Mouse (Mus musculus) embryonic facial prominence, embryonic 14.5 days (tissue): ENCODE measurements around the gene Zfp326. TPM values are rescaled to one million over a fixed set of nuclear protein-coding genes. Genes with fewer than 3 reads are reported as not detected.

Experiments
- ATAC-seq: fragments of 200-750 bp; cut with Nextera tagmentation; 2 replicates; pipeline ENCODE4 v1.8.0; 2017; ENCODE audit warnings: low read depth, moderate number of reproducible peaks, moderate TSS enrichment
- DNase-seq: peaks from one replicate; pipeline ENCODE4 v3.0.0-alpha.2; 2015; ENCODE audit warnings: low spot score
- H3K27ac ChIP-seq: fragments of 300-500 bp; sonication (generic); replicated peaks from 2 replicates; pipeline ENCODE4 v1.5.1; 2014; ENCODE audit warnings: low read depth, mild to moderate bottlenecking, low read length, moderate library complexity
- H3K27me3 ChIP-seq: fragments of 300-500 bp; sonication (generic); replicated peaks from 2 replicates; pipeline ENCODE4 v1.6.1; 2014; ENCODE audit warnings: low read length; ENCODE audit not compliant: control insufficient read depth, insufficient read depth
- H3K36me3 ChIP-seq: fragments of 300-500 bp; sonication (generic); 2 replicates; pipeline ENCODE4 v1.6.1; 2014; ENCODE audit warnings: low read length, mixed read lengths; ENCODE audit not compliant: control insufficient read depth, insufficient read depth
- H3K4me1 ChIP-seq: fragments of 300-500 bp; sonication (generic); 2 replicates; pipeline ENCODE4 v1.6.1; 2014; ENCODE audit warnings: antibody characterized with exemption, low read length; ENCODE audit not compliant: control insufficient read depth, insufficient read depth
- H3K4me2 ChIP-seq: fragments of 300-500 bp; sonication (generic); 2 replicates; pipeline ENCODE4 v1.6.1; 2014; ENCODE audit warnings: low read depth, mild to moderate bottlenecking, low read length, moderate library complexity, mixed read lengths
- H3K4me3 ChIP-seq: fragments of 300-500 bp; sonication (generic); 2 replicates; pipeline ENCODE4 v1.5.1; 2014; ENCODE audit warnings: low read depth, mild to moderate bottlenecking, low read length
- H3K9ac ChIP-seq: fragments of 300-500 bp; sonication (generic); 2 replicates; pipeline ENCODE4 v1.6.1; 2014; ENCODE audit warnings: low read depth, mild to moderate bottlenecking, low read length, moderate library complexity, mixed read lengths
- H3K9me3 ChIP-seq: fragments of 300-500 bp; sonication (generic); 2 replicates; pipeline ENCODE4 v1.6.1; 2016; ENCODE audit warnings: low read length; ENCODE audit not compliant: control insufficient read depth
- WGBS: fragments of 180-500 bp; shearing (Covaris S2); extraction: QIAGEN DNeasy Blood & Tissue Kit; methylation state at CpG from one replicate; pipeline ENCODE4 v1.1.7; 2014; 5-methylcytosine and 5-hydroxymethylcytosine counted together
- polyA plus RNA-seq: library from polyadenylated mRNA; unstranded; fragments of >200 nt; fragmentation: Nextera tagmentation; extraction: Ambion mirVana; gene quantifications from 2 replicates; pipeline ENCODE4 v1.2.1, GENCODE M21; 2014

Zfp326 gene
- polyA plus RNA-seq, 1 experiment from 2014 or later, result 32.6 TPM

DNA sequence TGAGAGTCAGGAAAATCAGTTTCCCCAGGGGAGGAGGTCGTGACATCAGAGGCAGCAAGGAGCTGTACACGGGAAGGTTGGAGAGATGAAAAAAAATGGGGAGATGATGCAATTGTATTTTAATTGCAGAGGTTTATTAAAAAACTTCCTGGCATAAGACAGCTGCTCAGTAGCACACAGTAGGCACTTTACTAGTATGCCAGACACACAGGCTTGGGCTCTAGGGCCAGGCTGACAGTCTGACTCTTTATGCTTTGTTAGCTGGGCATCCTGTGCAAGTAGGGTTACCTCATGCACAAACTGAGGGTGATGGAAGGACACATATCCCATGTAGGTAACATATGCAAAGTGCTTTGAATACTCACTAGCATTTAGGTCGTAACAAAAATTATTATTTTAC, 5.2 kb upstream of the Zfp326 start:
- no peak for ATAC-seq
- peaks cover 4% of the 10 kb centered on the region; the same call in 1 of the 2 replicates for H3K4me1 ChIP-seq
- WGBS, result 81% methylated on average over 3 of the region's 3 CpGs
- no peak overlapping the region for H3K27ac ChIP-seq
- no peak overlapping the region for H3K4me2 ChIP-seq
- H3K4me3 ChIP-seq, result no peak overlapping the region
- H3K27me3 ChIP-seq, result no peaks in the 10 kb centered on the region
- DNase-seq, result no peak
- H3K9me3 ChIP-seq, result no peaks in the 10 kb centered on the region
- H3K36me3 ChIP-seq, result no peaks in the 10 kb centered on the region
- H3K9ac ChIP-seq, result no peak overlapping the region

DNA sequence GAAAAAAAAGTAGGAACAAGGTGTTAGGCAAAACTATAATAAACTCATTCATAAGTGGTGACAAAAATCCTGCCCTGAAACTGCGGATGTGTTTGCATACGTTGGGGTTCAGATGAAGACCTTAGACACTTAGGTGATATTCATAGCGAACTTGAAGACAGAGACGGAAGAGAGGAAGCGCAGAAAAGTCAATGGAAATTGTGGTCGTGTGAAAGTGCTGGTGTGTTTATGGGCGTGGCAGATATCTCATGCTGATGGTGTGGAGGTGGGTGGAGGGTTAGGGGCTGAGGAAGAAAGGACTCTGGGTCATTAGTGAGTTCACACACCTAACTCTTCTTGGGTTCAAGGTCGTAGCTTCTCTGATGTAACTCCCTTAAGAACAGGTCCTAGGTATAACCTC, 4.2 kb upstream of the Zfp326 start:
- H3K4me3 ChIP-seq, result no peak overlapping the region
- no peaks in the 10 kb centered on the region for H3K27me3 ChIP-seq
- no peak overlapping the region for H3K4me2 ChIP-seq
- 83% methylated on average over 8 of the region's 8 CpGs for WGBS
- ATAC-seq, result no peak
- no peak for DNase-seq
- no peaks in the 10 kb centered on the region for H3K9me3 ChIP-seq
- no peak overlapping the region for H3K9ac ChIP-seq
- no peak overlapping the region for H3K27ac ChIP-seq
- no peaks in the 10 kb centered on the region for H3K36me3 ChIP-seq
- peaks cover 4% of the 10 kb centered on the region; the same call in 1 of the 2 replicates for H3K4me1 ChIP-seq

DNA sequence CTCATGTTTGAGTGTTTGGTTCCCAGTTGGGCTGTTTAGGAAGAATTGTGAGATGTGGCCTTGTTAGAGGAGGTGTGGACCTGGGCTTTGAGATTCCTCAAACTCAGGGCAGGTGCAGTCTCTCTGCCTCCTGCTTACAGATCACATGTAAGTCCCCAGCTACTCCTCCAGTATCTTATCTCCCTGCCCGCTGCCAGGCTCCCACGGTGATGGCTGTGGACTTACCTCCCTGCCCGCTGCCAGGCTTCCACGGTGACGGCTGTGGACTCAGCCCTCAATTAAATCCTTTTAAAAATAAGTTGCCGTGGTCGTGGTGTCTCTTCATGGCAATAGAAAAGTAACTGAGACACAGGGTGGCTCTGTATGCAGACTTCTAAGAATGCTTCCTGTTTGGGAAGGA, 3.4 kb upstream of the Zfp326 start:
- H3K36me3 ChIP-seq, result no peaks in the 10 kb centered on the region
- no peaks in the 10 kb centered on the region for H3K27me3 ChIP-seq
- no peak overlapping the region for H3K4me3 ChIP-seq
- H3K27ac ChIP-seq, result no peak overlapping the region
- H3K9me3 ChIP-seq, result no peaks in the 10 kb centered on the region
- DNase-seq (no peak), ATAC-seq (no peak)
- H3K9ac ChIP-seq, result no peak overlapping the region
- no peak overlapping the region for H3K4me2 ChIP-seq
- H3K4me1 ChIP-seq, result peaks cover 8% of the 10 kb centered on the region; the same call in 1 of the 2 replicates
- 52% methylated on average over 7 of the region's 7 CpGs for WGBS

DNA sequence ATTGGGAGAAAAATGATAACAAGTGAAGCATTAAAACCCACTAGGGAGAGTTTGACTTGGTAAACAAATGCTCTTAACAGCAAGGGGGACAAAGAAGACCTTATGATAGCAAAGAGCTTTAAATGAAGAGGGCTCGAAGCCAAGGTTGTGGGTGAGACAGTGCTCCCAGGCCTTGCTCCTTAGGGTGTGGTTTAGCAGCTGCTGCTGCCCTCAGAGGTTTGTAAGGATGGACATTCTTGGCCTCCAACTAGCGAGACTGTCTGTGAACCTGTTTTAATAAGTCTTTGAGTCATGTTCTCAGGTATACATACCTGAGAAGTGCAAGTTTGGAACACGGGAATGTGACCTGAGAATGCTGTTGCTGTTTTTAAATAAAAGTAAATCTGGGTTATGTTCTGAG, 2.6 kb upstream of the Zfp326 start:
- Histone ChIP-seq H3K9ac (no peak overlapping the region), H3K4me3 (no peak overlapping the region), H3K4me2 (no peak overlapping the region), H3K9me3 (no peaks in the 10 kb centered on the region), H3K27ac (no peak overlapping the region), H3K27me3 (no peaks in the 10 kb centered on the region), H3K4me1 (peaks cover 16% of the 10 kb centered on the region), H3K36me3 (no peaks in the 10 kb centered on the region)
- no peak for DNase-seq
- no peak for ATAC-seq
- WGBS, result 58% methylated on average over 3 of the region's 3 CpGs

DNA sequence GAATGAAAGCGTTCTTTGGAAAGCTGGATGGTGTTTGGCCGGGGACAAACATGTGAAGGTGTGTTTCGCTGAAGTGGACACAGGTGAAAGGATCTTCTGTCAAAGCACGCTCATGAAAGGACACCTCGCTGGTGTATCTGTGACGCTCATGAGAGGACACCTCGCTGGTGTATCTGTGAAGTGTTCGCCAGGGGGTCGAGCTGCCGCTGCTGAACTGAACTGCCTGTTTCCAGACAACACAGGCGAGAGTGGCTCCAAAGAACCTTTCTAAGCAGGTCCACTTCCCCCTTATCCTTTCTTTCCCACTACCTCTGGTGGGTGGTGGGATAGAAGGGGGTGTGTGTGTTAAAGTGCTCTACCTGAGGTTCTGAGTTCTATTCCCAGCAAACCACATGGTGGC, 1.9 kb upstream of the Zfp326 start:
- WGBS, result 95% methylated on average over 11 of the region's 11 CpGs
- DNase-seq, result no peak

DNA sequence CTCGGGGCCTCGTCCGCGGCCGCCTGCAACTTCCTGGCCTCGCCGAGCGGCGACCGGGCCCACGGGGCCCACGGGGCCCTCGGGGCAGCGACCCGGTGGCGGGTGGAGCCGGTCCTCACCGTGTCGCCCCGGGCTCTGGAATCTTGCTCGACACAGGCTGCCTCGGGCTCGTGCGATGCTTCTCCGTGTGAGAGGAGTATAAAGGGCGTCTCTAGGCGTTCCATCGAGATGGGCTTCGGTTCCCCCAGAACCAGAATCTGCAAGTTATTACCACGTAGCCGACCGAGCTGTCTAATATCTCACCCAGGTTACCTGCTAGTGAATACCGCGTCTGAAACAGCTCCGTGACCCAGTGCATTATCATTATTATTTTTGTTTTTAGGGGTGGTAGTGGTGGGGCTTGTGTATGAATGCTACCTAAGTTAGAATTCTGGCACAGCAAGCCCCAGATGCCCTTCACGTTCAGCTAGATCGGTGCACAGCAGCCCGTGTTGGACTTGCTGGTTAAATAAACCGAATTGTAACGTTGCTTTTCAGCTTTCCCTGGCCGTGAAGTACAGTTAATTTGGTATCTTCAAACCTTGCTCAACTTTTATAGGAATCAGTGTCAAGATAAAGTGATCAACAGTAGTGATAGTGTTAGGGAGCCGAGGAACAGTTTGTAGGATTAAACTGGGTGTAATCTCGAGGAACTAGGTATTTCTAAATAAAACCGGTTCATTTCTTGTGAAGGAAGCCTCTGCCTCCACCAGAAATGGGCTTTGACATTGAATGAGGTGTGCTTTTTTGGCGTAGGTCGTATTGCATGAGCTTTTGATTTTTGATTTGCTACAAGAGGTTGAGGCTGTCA, 785 bp downstream of the Zfp326 start:
- Histone ChIP-seq H3K9me3 (no peaks in the 10 kb centered on the region), H3K27me3 (no peaks in the 10 kb centered on the region), H3K9ac (peak overlapping the region; percentile 98), H3K4me2 (peak overlapping the region; percentile 79), H3K27ac (peak overlapping the region; percentile 91), H3K36me3 (peaks cover 4% of the 10 kb centered on the region; the same call in 1 of the 2 replicates), H3K4me3 (peak overlapping the region; percentile 95), H3K4me1 (peaks cover 20% of the 10 kb centered on the region)
- DNase-seq (no peak), ATAC-seq (no peak; the same call in 1 of the 2 replicates)
- WGBS, result 1% methylated on average over 25 of the region's 46 CpGs

More for the DNA sequence above, 1.9 kb upstream of the Zfp326 start:
- Histone ChIP-seq H3K4me2 (no peak overlapping the region), H3K4me1 (peaks cover 18% of the 10 kb centered on the region), H3K36me3 (no peaks in the 10 kb centered on the region), H3K9me3 (no peaks in the 10 kb centered on the region), H3K27me3 (no peaks in the 10 kb centered on the region), H3K4me3 (no peak overlapping the region), H3K27ac (no peak overlapping the region), H3K9ac (no peak overlapping the region)
- no peak for ATAC-seq

DNA sequence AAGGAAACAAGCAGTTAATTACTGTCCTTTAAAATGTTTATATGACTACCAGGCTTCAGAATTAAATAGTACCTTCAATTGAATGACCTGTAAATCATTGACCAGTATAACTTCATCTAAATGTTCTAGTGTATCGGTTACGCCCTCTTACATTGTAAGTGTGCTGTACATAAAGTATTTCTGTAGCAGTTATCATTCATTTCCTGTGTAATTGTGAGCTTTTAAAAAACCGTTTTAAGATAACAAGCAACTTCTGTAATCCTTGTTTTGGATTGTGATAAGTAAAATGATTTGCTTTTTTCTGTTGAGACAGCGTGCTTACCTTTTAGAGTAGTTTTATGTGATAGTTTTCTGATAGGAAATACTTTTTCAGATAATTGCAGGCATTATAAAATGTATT, 11.0 kb downstream of the Zfp326 start:
- 85% methylated on average over 4 of the region's 4 CpGs for WGBS
- Histone ChIP-seq H3K9me3 (no peaks in the 10 kb centered on the region), H3K4me3 (no peak overlapping the region), H3K4me2 (no peak overlapping the region), H3K9ac (no peak overlapping the region), H3K4me1 (no peaks in the 10 kb centered on the region), H3K27me3 (no peaks in the 10 kb centered on the region), H3K36me3 (peaks cover 47% of the 10 kb centered on the region), H3K27ac (no peak overlapping the region)
- ATAC-seq (no peak), DNase-seq (no peak)

DNA sequence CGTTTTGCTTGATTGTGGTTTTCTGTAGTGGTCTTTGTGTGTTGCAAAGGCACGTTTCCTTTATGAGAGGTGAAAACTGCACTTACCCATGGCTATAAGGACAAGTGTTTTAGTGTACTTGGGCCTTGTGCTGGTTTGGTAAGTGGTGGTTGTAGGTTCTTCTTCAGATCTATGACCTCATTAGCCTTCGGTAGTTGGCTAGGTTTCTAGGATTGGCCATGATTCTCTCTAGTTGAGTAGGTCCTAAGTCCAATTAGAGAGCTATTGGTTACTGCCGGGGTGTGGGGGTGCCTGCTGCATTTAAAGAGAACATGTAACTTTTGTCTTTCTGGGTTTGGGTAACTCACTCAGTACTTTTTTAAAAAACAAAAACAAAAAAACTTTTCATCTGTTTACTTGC, 21.8 kb downstream of the Zfp326 start:
- WGBS, result 95% methylated on average over 4 of the region's 4 CpGs
- ATAC-seq (no peak), DNase-seq (no peak)
- Histone ChIP-seq H3K27me3 (no peaks in the 10 kb centered on the region), H3K9me3 (0 out of 2 replicates have a peak, but pooled peaks cover 4% of the 10 kb centered on the region), H3K4me3 (no peak overlapping the region), H3K4me2 (no peak overlapping the region), H3K4me1 (no peaks in the 10 kb centered on the region), H3K27ac (no peak overlapping the region), H3K36me3 (peaks cover 62% of the 10 kb centered on the region), H3K9ac (no peak overlapping the region)

DNA sequence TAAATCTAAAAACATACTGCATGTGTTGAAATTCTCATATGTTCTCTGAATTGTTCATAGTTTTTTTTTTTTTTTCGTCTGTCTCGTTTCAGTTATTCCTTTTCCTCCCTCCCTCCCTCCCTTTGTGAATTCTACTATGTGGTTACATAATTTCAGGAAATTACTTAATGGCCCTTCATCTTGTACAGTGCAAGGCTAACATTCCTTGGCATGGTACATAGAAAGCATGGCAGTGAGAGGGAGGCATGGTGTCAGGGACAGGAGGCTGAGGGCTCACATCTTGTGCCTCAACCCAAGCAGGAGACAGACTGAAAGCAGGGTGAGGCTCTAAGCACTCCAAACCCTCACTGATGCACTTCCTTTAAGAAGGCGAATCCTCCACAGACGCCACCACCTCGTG, 32.8 kb downstream of the Zfp326 start:
- H3K4me1 ChIP-seq, result no peaks in the 10 kb centered on the region
- 79% methylated on average over 5 of the region's 5 CpGs for WGBS
- H3K27ac ChIP-seq, result no peak overlapping the region
- no peak for DNase-seq
- H3K27me3 ChIP-seq, result no peaks in the 10 kb centered on the region
- no peak overlapping the region for H3K9ac ChIP-seq
- H3K4me3 ChIP-seq, result no peak overlapping the region
- H3K36me3 ChIP-seq, result peaks cover 90% of the 10 kb centered on the region
- H3K4me2 ChIP-seq, result no peak overlapping the region
- no peak for ATAC-seq
- H3K9me3 ChIP-seq, result no peaks in the 10 kb centered on the region
